Mouse (Mus musculus) liver, embryonic 14.5 days (tissue): ENCODE measurements at regions not wholly inside any gene's neighbourhood (a gene's known extent, or its start where the extent isn't known, plus 50 kb on each side); places are given as distances from the start of the nearest gene placed in this dataset.

ENCODE experiments used
- ATAC-seq: fragments of 200-750 bp; cut with Nextera tagmentation; 2 replicates; pipeline ENCODE4 v1.8.0; 2017; ENCODE audit warnings: moderate number of reproducible peaks, mild to moderate bottlenecking, moderate library complexity; ENCODE audit not compliant: insufficient read depth
- DNase-seq, 3 experiments: peaks; one replicate each; pipeline ENCODE4 v3.0.0-alpha.2; 2012 to 2013; ENCODE audit warnings: low read depth in 3 of 3, low spot score in 3 of 3
- H3K27ac ChIP-seq: fragments of 300-500 bp; sonication (generic); 2 replicates; pipeline ENCODE4 v1.5.1; 2014; ENCODE audit warnings: moderate library complexity, mild to moderate bottlenecking, control low read depth, inconsistent platforms
- H3K27me3 ChIP-seq: fragments of 300-500 bp; sonication (generic); 2 replicates; pipeline ENCODE4 v1.6.1; 2014; ENCODE audit warnings: mild to moderate bottlenecking, low read length, moderate library complexity; ENCODE audit not compliant: control insufficient read depth, insufficient read depth
- H3K36me3 ChIP-seq: fragments of 300-500 bp; sonication (generic); replicated peaks from 2 replicates; pipeline ENCODE4 v1.6.1; 2014; ENCODE audit warnings: low read depth; ENCODE audit not compliant: control insufficient read depth, insufficient read depth
- H3K4me1 ChIP-seq, 2 experiments: fragments of 200-500 bp in 1 of 2; fragments of 300-500 bp in 1 of 2; sonication (generic) in 1 of 2; replicated peaks; 2 replicates each; pipeline ENCODE4 v1.6.1; 2012 to 2014; ENCODE audit warnings: antibody characterized with exemption in 1 of 2, inconsistent platforms in 1 of 2, low read length in 1 of 2; ENCODE audit not compliant: control insufficient read depth in 2 of 2, insufficient read depth in 2 of 2
- H3K4me2 ChIP-seq: fragments of 300-500 bp; sonication (generic); 2 replicates; pipeline ENCODE4 v1.6.1; 2014; ENCODE audit warnings: low read depth, mild to moderate bottlenecking, control low read depth, moderate library complexity
- H3K4me3 ChIP-seq, 2 experiments: fragments of 200-500 bp in 1 of 2; fragments of 300-500 bp in 1 of 2; sonication (generic) in 1 of 2; 2 replicates each; pipeline ENCODE4 v1.5.1; 2012 to 2014; ENCODE audit warnings: low read depth in 2 of 2, low read length in 2 of 2, mild to moderate bottlenecking in 2 of 2, control low read depth in 1 of 2, inconsistent platforms in 1 of 2, moderate library complexity in 1 of 2; ENCODE audit not compliant: insufficient read depth in 1 of 2
- H3K9ac ChIP-seq: fragments of 300-500 bp; sonication (generic); replicated peaks from 2 replicates; pipeline ENCODE4 v1.6.1; 2014; ENCODE audit warnings: mild to moderate bottlenecking, control low read depth, moderate library complexity
- H3K9me3 ChIP-seq: fragments of 300-500 bp; sonication (generic); 2 replicates; pipeline ENCODE4 v1.6.1; 2016; ENCODE audit warnings: low read length, mixed read lengths; ENCODE audit not compliant: control insufficient read depth
- CTCF ChIP-seq: IDR thresholded peaks from 2 replicates; pipeline ENCODE4 v1.5.1; 2016; ENCODE audit warnings: antibody characterized with exemption, low read depth, control low read depth
- EP300 ChIP-seq: IDR thresholded peaks from 2 replicates; pipeline ENCODE4 v1.6.1; 2016; ENCODE audit warnings: antibody characterized with exemption, low read depth
- WGBS: fragments of 180-500 bp; shearing (Covaris S2); extraction: QIAGEN DNeasy Blood & Tissue Kit; methylation state at CpG from one replicate; pipeline ENCODE4 v1.1.7; 2014; ENCODE audit not compliant: insufficient replicate concordance; 5-methylcytosine and 5-hydroxymethylcytosine counted together

- H3K36me3 ChIP-seq: no peaks in the 10 kb centered on the region
- ATAC-seq: no peak
- no peaks in the 10 kb centered on the region for H3K4me1 ChIP-seq
- no peak overlapping the region for H3K9ac ChIP-seq
- H3K4me3 ChIP-seq: no peak overlapping the region
- H3K9me3 ChIP-seq: no peaks in the 10 kb centered on the region
- H3K27me3 ChIP-seq: no peaks in the 10 kb centered on the region
- TF ChIP-seq EP300 (no peak), CTCF (no peak)
- DNase-seq: peak in 1 of 3 experiments; percentile 11
- WGBS: 14% methylated on average over 16 of the region's 16 CpGs
- no peak overlapping the region for H3K27ac ChIP-seq
- no peak overlapping the region for H3K4me2 ChIP-seq
These were observed 59.5 kb upstream of the Zbtb18 start for GRCm38 (mm10) chr1:177382596-177383190.

- Histone ChIP-seq H3K27me3 (no peaks in the 10 kb centered on the region), H3K27ac (no peak overlapping the region), H3K4me1 (no peaks in the 10 kb centered on the region), H3K9me3 (no peaks in the 10 kb centered on the region), H3K4me2 (no peak overlapping the region), H3K4me3 (no peak overlapping the region), H3K9ac (no peak overlapping the region), H3K36me3 (no peaks in the 10 kb centered on the region)
- ATAC-seq (no peak), DNase-seq (no peak)
- 54% methylated on average over 4 of the region's 4 CpGs for WGBS
- no peak for TF ChIP-seq EP300
- no peak for TF ChIP-seq CTCF
These were observed 60.0 kb upstream of the Zbtb18 start for GRCm38 (mm10) chr1:177382147-177382546.

- Histone ChIP-seq H3K4me1 (no peaks in the 10 kb centered on the region), H3K4me2 (no peak overlapping the region), H3K4me3 (no peak overlapping the region), H3K9ac (no peak overlapping the region), H3K36me3 (no peaks in the 10 kb centered on the region), H3K9me3 (no peaks in the 10 kb centered on the region), H3K27ac (no peak overlapping the region), H3K27me3 (no peaks in the 10 kb centered on the region)
- DNase-seq (no peak), ATAC-seq (no peak)
- 74% methylated on average over 3 of the region's 3 CpGs for WGBS
- no peak for TF ChIP-seq EP300
- no peak for TF ChIP-seq CTCF
These were observed 64.0 kb upstream of the Zbtb18 start for GRCm38 (mm10) chr1:177378112-177378511.

DNA sequence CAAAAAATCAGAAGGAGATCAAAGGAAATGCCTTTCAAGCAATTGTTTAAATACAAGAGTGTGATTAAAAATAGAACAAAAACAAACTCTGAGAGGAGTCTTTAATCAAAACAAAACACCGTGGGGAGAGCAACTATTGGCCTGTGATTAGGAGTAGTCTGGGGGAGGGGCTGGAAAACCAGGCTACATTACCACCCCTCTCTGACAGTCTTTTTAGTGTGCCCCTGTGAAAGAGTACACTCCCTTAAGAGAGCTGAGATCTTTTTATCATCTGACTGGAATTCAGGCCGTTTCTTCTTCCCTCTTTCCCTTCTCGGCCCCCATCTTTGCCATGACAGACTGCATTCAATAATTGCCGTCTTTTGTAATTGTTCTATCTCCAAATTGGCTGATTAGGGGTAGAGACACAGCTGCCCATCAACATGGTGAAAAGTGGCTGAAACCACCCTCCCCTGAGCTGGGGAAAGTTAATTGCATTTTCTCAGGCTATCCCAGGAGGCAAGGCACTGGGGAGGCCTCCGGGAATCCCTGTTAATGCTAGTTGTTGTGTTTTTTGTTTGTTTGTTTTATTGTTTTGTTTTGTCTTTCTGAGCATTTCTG, 68.8 kb upstream of the Zbtb18 start:
- DNase-seq (no peak), ATAC-seq (no peak)
- no peaks in the 10 kb centered on the region for H3K27me3 ChIP-seq
- WGBS: 26% methylated on average over 5 of the region's 5 CpGs
- H3K9me3 ChIP-seq: no peaks in the 10 kb centered on the region
- no peak overlapping the region for H3K9ac ChIP-seq
- TF ChIP-seq EP300: no peak
- TF ChIP-seq CTCF: no peak
- H3K4me3 ChIP-seq: no peak overlapping the region
- no peak overlapping the region for H3K27ac ChIP-seq
- H3K4me1 ChIP-seq: no peaks in the 10 kb centered on the region
- H3K36me3 ChIP-seq: no peaks in the 10 kb centered on the region
- H3K4me2 ChIP-seq: no peak overlapping the region

GRCm38 (mm10) chr1:177372066-177372465, 70.1 kb upstream of the Zbtb18 start:
- Histone ChIP-seq H3K4me1 (no peaks in the 10 kb centered on the region), H3K27ac (no peak overlapping the region), H3K4me2 (no peak overlapping the region), H3K27me3 (no peaks in the 10 kb centered on the region), H3K4me3 (no peak overlapping the region), H3K36me3 (no peaks in the 10 kb centered on the region), H3K9ac (no peak overlapping the region), H3K9me3 (no peaks in the 10 kb centered on the region)
- TF ChIP-seq CTCF (no peak), EP300 (no peak)
- DNase-seq: no peak
- no peak for ATAC-seq
- 50% methylated on average over 10 of the region's 10 CpGs for WGBS
